Mouse (Mus musculus): ENCODE measurements around the gene Slc9a5. TPM values are rescaled to one million over a fixed set of nuclear protein-coding genes. Genes with fewer than 3 reads are reported as not detected.

Slc9a5 gene
- polyA plus RNA-seq, 1 experiment from 2014 or later = 3.8 TPM

- Histone ChIP-seq H3K9me3 (replicated peaks; ENCODE audit: control insufficient read depth, low read length) (no peaks in the 10 kb centered on the region), H3K4me1 (ENCODE audit: control insufficient read depth, insufficient read depth, low read length) (no peaks in the 10 kb centered on the region), H3K36me3 (ENCODE audit: control insufficient read depth, insufficient read depth, low read length) (peaks cover 59% of the 10 kb centered on the region), H3K4me3 (ENCODE audit: low read depth, low read length) (no peak overlapping the region), H3K4me2 (ENCODE audit: low read length) (no peak overlapping the region), H3K27me3 (replicated peaks; ENCODE audit: control insufficient read depth, insufficient read depth, low read length) (no peaks in the 10 kb centered on the region), H3K9ac (ENCODE audit: low read length) (no peak overlapping the region), H3K27ac (ENCODE audit: low read depth, low read length) (no peak overlapping the region)
- WGBS = 85% methylated on average over 11 of the region's 11 CpGs
- ATAC-seq = no peak
- DNase-seq (ENCODE audit: low spot score) = no peak
These were observed 29.9 kb upstream of the Slc9a5 start for GRCm38 (mm10) chr8:105318662-105319190.

DNA sequence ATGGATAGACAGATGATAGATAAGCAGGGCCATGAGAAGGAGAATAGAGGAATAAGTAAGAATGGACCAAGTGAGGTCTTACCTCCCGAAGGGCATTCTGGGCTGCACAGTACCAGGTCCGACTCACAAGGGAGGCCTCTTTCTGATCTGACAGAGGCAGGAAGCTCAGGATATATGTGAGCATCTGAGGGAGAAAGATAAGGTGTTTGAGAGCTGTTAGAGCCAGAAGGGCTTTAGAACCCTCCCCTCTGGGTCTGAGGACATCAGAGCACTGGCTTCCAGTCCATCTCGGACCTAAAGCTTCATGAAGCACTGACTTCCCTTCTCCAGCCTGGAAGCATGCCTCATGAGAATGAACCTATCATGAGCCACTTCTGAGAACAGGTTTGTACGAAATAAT, 25.5 kb upstream of the Slc9a5 start:
- WGBS = 92% methylated on average over 4 of the region's 4 CpGs
- Histone ChIP-seq H3K27me3 (replicated peaks; ENCODE audit: control insufficient read depth, insufficient read depth, low read length) (no peaks in the 10 kb centered on the region), H3K36me3 (ENCODE audit: control insufficient read depth, insufficient read depth, low read length) (peaks cover 28% of the 10 kb centered on the region), H3K9me3 (replicated peaks; ENCODE audit: control insufficient read depth, low read length) (no peaks in the 10 kb centered on the region), H3K4me1 (ENCODE audit: control insufficient read depth, insufficient read depth, low read length) (peaks cover 16% of the 10 kb centered on the region), H3K9ac (ENCODE audit: low read length) (no peak overlapping the region), H3K27ac (ENCODE audit: low read depth, low read length) (no peak overlapping the region), H3K4me2 (ENCODE audit: low read length) (no peak overlapping the region), H3K4me3 (ENCODE audit: low read depth, low read length) (no peak overlapping the region)
- DNase-seq (ENCODE audit: low spot score) (no peak), ATAC-seq (no peak)

GRCm38 (mm10) chr8:105325641-105326093, 23.0 kb upstream of the Slc9a5 start:
- H3K27ac ChIP-seq (ENCODE audit: low read depth, low read length) = peak overlapping the region; percentile 17; the same call in 1 of the 2 replicates
- H3K9ac ChIP-seq (ENCODE audit: low read length) = peak overlapping the region; percentile 73
- peak overlapping the region; percentile 71 for H3K4me2 ChIP-seq (ENCODE audit: low read length)
- ATAC-seq (peak; percentile 38), DNase-seq (ENCODE audit: low spot score) (peak; percentile 17)
- peaks cover 16% of the 10 kb centered on the region for H3K4me1 ChIP-seq (ENCODE audit: control insufficient read depth, insufficient read depth, low read length)
- H3K36me3 ChIP-seq (ENCODE audit: control insufficient read depth, insufficient read depth, low read length) = peaks cover 39% of the 10 kb centered on the region
- peak overlapping the region; percentile 67 for H3K4me3 ChIP-seq (ENCODE audit: low read depth, low read length)
- 0% methylated on average over 12 of the region's 12 CpGs for WGBS
- H3K27me3 ChIP-seq (replicated peaks; ENCODE audit: control insufficient read depth, insufficient read depth, low read length) = no peaks in the 10 kb centered on the region
- H3K9me3 ChIP-seq (replicated peaks; ENCODE audit: control insufficient read depth, low read length) = no peaks in the 10 kb centered on the region

DNA sequence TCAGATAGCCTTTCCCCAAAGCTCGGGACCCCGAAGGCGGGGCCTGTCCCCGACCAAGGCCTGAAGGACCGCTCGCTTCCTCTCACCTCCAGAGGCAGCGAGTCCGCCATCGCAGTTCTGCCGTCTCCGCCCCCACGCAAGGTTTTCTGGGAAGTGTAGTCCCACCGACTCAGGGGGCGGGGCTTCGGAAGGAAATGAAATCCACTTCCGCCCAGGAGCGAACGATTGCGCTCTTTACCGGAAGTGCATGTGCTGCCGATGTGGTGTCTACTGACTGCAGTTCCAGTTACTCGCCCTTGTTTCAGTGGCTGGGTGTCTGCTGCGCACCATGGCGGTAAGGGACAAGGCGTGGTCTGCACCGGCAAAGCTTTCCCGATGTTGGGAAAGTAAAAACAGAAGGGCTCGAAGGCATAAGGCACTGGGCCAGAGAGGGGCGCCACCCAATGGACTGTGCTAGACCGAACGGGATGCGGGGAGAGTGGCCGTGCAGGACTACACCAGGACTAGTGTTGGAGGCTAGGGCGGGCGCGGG, 22.4 kb upstream of the Slc9a5 start, which contains the start of the genes Lrrc29 and Tmem208:
Gene Lrrc29, minus strand, starts transcription at position 138 of the 532 bp plus-strand sequence.
Gene Tmem208, plus strand, starts transcription at position 214 of the 532 bp plus-strand sequence.
- under 1% methylated on average over 36 of the region's 36 CpGs for WGBS
- Histone ChIP-seq H3K36me3 (ENCODE audit: control insufficient read depth, insufficient read depth, low read length) (peaks cover 45% of the 10 kb centered on the region), H3K4me1 (ENCODE audit: control insufficient read depth, insufficient read depth, low read length) (peaks cover 16% of the 10 kb centered on the region), H3K4me3 (ENCODE audit: low read depth, low read length) (peak within 1 kb of the TSS; percentile 67), H3K27ac (ENCODE audit: low read depth, low read length) (peak within 1 kb of the TSS; percentile 70; the same call in 1 of the 2 replicates), H3K27me3 (replicated peaks; ENCODE audit: control insufficient read depth, insufficient read depth, low read length) (no peaks in the 10 kb centered on the region), H3K9me3 (replicated peaks; ENCODE audit: control insufficient read depth, low read length) (no peaks in the 10 kb centered on the region), H3K4me2 (ENCODE audit: low read length) (peak within 1 kb of the TSS; percentile 91), H3K9ac (ENCODE audit: low read length) (peak within 1 kb of the TSS; percentile 73)
- peak; percentile 94 for ATAC-seq
- DNase-seq (ENCODE audit: low spot score) = peak; percentile 98

GRCm38 (mm10) chr8:105326968-105327367, 21.7 kb upstream of the Slc9a5 start:
- Histone ChIP-seq H3K4me2 (ENCODE audit: low read length) (peak overlapping the region; percentile 91), H3K4me3 (ENCODE audit: low read depth, low read length) (peak overlapping the region; percentile 67), H3K9me3 (replicated peaks; ENCODE audit: control insufficient read depth, low read length) (no peaks in the 10 kb centered on the region), H3K9ac (ENCODE audit: low read length) (peak overlapping the region; percentile 73), H3K4me1 (ENCODE audit: control insufficient read depth, insufficient read depth, low read length) (peaks cover 16% of the 10 kb centered on the region), H3K36me3 (ENCODE audit: control insufficient read depth, insufficient read depth, low read length) (peaks cover 52% of the 10 kb centered on the region), H3K27me3 (replicated peaks; ENCODE audit: control insufficient read depth, insufficient read depth, low read length) (no peaks in the 10 kb centered on the region), H3K27ac (ENCODE audit: low read depth, low read length) (no peak overlapping the region)
- DNase-seq (ENCODE audit: low spot score) = no peak
- WGBS = 41% methylated on average over 6 of the region's 6 CpGs
- ATAC-seq = no peak

DNA sequence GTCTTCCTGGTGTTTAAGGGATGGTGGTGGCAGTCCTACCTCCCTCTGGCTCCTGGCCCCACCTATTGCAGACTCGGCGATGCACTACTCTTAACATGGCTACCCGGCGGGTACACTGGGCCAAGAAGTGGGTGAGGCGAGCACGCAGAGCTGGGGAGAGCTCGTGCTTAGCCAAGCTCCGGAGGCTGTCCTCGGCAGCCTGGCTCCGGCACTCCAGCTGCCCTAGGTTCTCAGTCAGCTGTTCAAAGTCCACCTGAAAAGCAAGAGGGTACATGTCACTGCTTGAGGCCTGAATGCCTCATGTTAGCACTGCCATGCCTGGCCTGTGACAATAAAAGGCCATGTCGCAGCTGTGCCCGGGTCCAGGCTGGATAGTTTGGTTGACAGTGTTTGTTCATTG, 18.3 kb upstream of the Slc9a5 start:
- 95% methylated on average over 12 of the region's 12 CpGs for WGBS
- ATAC-seq (no peak), DNase-seq (ENCODE audit: low spot score) (no peak)
- Histone ChIP-seq H3K9ac (ENCODE audit: low read length) (no peak overlapping the region), H3K4me1 (ENCODE audit: control insufficient read depth, insufficient read depth, low read length) (peaks cover 11% of the 10 kb centered on the region), H3K27ac (ENCODE audit: low read depth, low read length) (no peak overlapping the region), H3K27me3 (replicated peaks; ENCODE audit: control insufficient read depth, insufficient read depth, low read length) (no peaks in the 10 kb centered on the region), H3K4me3 (ENCODE audit: low read depth, low read length) (no peak overlapping the region), H3K9me3 (replicated peaks; ENCODE audit: control insufficient read depth, low read length) (no peaks in the 10 kb centered on the region), H3K4me2 (ENCODE audit: low read length) (no peak overlapping the region), H3K36me3 (ENCODE audit: control insufficient read depth, insufficient read depth, low read length) (peaks cover 57% of the 10 kb centered on the region)

GRCm38 (mm10) chr8:105331469-105331868, 17.2 kb upstream of the Slc9a5 start:
- ATAC-seq (no peak), DNase-seq (ENCODE audit: low spot score) (no peak)
- Histone ChIP-seq H3K9me3 (replicated peaks; ENCODE audit: control insufficient read depth, low read length) (no peaks in the 10 kb centered on the region), H3K4me1 (ENCODE audit: control insufficient read depth, insufficient read depth, low read length) (peaks cover 8% of the 10 kb centered on the region), H3K27me3 (replicated peaks; ENCODE audit: control insufficient read depth, insufficient read depth, low read length) (no peaks in the 10 kb centered on the region), H3K9ac (ENCODE audit: low read length) (no peak overlapping the region), H3K4me3 (ENCODE audit: low read depth, low read length) (no peak overlapping the region), H3K36me3 (ENCODE audit: control insufficient read depth, insufficient read depth, low read length) (peaks cover 65% of the 10 kb centered on the region), H3K4me2 (ENCODE audit: low read length) (no peak overlapping the region), H3K27ac (ENCODE audit: low read depth, low read length) (no peak overlapping the region)
- WGBS = 95% methylated on average over 22 of the region's 22 CpGs

GRCm38 (mm10) chr8:105331931-105332330, 16.7 kb upstream of the Slc9a5 start:
- H3K27ac ChIP-seq (ENCODE audit: low read depth, low read length) = no peak overlapping the region
- H3K4me2 ChIP-seq (ENCODE audit: low read length) = no peak overlapping the region
- H3K9me3 ChIP-seq (replicated peaks; ENCODE audit: control insufficient read depth, low read length) = no peaks in the 10 kb centered on the region
- peaks cover 6% of the 10 kb centered on the region for H3K4me1 ChIP-seq (ENCODE audit: control insufficient read depth, insufficient read depth, low read length)
- no peak for ATAC-seq
- H3K9ac ChIP-seq (ENCODE audit: low read length) = no peak overlapping the region
- no peak overlapping the region for H3K4me3 ChIP-seq (ENCODE audit: low read depth, low read length)
- peaks cover 66% of the 10 kb centered on the region for H3K36me3 ChIP-seq (ENCODE audit: control insufficient read depth, insufficient read depth, low read length)
- WGBS = 95% methylated on average over 9 of the region's 9 CpGs
- no peak for DNase-seq (ENCODE audit: low spot score)
- no peaks in the 10 kb centered on the region for H3K27me3 ChIP-seq (replicated peaks; ENCODE audit: control insufficient read depth, insufficient read depth, low read length)

DNA sequence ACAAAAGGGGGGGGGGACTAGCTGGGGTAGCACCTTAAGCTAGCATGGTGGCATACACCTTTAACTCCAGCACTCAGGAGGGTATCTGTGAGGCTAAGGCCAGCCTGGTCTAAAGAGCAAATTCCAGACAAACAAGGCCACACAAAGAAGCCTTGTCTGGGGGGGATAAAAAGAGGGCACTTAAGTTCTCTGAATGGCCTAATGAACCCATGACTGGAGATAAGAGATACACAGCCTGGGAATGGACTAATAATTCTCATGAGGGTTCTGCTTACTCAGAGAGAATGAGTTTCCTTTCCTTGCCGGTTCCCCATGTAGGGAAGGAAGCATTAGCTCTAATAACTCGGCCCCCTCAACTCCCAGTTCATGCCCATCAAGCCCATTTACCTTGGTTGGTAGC, 16.1 kb upstream of the Slc9a5 start:
- no peak for DNase-seq (ENCODE audit: low spot score)
- Histone ChIP-seq H3K27ac (ENCODE audit: low read depth, low read length) (no peak overlapping the region), H3K36me3 (ENCODE audit: control insufficient read depth, insufficient read depth, low read length) (peaks cover 66% of the 10 kb centered on the region), H3K9ac (ENCODE audit: low read length) (no peak overlapping the region), H3K4me1 (ENCODE audit: control insufficient read depth, insufficient read depth, low read length) (peaks cover under 1% of the 10 kb centered on the region), H3K9me3 (replicated peaks; ENCODE audit: control insufficient read depth, low read length) (no peaks in the 10 kb centered on the region), H3K4me2 (ENCODE audit: low read length) (no peak overlapping the region), H3K27me3 (replicated peaks; ENCODE audit: control insufficient read depth, insufficient read depth, low read length) (no peaks in the 10 kb centered on the region), H3K4me3 (ENCODE audit: low read depth, low read length) (no peak overlapping the region)
- 78% methylated on average over 2 of the region's 2 CpGs for WGBS
- no peak for ATAC-seq

Data from forebrain, embryonic 14.5 days (tissue).